Mouse (Mus musculus): ENCODE measurements around the gene Slc2a5.

Slc2a5 gene

DNA sequence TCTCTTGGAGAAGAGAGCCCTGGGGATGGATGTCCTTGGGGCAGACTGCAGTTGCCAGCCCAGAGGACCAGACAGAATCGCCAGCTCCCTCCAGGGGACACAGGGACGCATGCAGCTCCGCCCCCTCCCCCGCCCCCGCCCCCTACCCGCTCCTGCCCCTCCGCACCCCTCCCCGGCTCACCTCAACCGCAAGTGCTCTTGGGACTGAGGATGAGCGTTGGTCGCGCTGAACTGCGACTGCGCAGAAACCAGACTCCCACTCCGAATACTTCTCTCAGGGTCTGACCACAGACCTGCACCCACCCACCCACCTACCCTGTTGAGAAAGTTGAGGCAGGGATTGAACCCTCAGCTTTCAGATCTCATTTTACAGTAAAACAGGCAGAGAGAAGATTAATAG lies at the start of gene Slc2a5:
Gene Slc2a5, plus strand, starts transcription at position 229 of the 400 bp plus-strand sequence.
- DNase-seq: no peak

DNA sequence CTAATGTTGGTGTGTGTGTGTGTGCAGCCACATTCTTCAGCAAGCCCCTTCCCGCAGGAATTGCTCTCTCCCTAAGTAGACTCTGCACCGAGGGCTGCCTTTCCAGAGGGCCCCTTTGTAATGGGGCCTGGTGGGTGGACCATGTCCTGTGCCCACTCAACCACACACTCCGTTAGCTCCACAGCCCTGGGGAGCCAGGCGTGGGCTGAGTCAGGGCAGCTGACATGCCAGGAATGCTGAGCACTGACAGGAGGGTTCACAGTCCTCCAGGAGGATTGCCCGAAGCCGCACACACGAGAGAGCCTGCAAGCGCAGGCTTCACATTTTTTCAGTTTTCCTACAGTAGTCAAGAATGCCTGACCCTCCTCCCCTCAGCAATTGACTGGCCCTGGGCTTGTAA lies 48.9 kb upstream of the Slc2a5 start:
- DNase-seq: no peak

DNA sequence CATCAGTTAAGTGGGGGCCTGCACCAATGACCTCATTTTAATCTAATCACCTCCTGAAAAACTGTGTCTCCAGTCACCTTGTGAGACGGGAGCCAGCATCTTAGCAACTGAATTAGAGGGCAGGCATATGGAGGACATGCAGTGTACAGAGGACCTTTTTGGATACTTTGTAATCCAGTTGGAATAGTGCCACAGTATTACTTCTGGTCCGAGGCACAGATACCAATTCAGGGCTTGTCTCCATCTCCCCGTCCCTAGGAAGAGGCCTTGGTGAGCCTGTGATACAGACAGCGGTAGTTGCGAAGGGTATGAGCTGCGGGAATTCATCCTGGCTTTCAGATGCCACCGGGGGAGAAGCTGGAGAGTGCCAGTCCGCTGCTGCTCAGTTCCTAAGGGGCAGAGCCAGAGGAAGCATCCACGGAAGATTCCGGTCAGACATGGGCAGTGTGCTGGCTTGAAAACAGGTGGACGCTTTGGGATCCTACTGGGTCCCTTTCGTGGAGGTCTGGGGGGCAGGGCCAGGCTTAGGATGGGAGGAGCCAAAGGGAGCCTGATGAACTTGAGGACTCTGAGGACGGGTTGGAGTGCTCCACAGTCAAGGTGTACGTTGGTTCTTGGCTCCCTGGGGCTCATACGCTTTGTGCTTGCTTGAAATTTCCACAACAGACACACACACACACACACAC lies 46.5 kb upstream of the Slc2a5 start:
- DNase-seq: no peak

DNA sequence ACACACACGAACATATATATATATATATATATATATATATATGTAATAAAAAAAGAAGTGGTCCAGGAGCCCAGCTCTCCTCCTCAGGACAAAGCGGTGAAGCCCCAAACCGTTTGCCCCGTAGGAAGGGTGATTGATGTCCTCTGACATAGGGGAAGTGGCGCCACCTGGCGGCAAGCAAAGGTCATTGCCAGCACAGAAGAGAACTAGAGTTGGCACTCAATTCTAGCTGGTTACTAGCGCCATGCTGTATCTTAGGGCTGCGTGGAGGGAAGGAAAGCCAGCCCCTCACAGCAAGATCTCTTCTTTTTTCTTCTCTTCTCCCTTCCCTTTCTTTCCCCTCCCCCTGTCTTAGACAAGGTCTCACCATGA lies 46.0 kb upstream of the Slc2a5 start:
- peak; percentile 57 for DNase-seq

DNA sequence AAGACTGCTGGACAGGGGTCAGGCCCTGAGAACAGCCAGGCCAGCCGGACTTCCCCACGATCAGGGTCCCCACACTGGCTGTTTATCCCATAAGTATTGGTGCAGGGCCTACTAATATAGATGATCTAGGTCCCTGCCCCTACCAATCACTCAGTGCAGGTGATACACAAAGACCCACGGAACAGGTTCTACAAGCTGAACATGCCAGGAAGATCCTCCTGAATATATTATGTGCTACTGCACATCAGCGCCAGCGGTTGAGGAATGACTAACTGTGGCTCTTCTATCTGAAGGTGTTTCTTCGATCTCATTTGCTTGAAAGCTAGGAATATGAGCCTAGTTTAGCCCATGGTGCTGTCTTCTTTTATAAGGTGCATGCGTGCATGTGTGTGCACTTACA lies 43.7 kb upstream of the Slc2a5 start:
- no peak for DNase-seq

DNA sequence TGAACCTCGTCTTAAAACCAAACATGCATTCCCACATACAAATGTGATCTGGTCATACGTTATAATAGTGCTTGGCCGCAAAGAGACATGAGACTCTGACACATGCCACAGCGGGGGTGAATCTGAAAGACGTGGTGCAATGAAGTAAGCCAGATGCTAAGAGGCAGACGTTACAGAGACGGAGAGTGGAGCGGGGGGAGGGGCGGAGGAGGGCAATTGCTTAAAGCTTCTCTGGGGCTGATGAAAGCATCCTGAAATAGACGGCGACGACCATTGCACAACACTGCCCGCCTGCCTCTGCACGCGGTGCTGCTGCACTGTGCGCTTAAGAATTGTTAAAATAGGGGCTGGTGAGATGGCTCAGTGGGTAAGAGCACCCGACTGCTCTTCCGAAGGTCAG lies 42.9 kb upstream of the Slc2a5 start:
- peak; percentile 45 for DNase-seq

DNA sequence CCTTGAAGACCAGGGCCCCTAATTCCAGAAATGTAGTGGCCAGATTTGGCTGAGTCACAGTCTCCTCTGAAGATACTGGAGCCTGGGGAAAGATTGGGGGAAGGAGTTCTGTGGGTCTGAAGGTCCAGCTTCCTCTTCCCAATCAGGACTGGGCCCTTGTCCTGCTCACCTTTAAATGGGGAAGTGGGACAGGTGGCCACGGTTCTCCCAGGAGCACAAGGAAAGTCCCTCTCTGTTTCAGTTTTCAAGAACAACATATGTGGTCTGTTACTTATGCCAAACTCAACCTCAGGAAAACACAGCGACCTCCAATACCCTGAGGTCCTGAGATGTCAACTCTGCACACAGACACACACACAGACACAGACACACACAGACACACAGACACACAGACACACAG lies 40.4 kb upstream of the Slc2a5 start:
- DNase-seq: no peak

DNA sequence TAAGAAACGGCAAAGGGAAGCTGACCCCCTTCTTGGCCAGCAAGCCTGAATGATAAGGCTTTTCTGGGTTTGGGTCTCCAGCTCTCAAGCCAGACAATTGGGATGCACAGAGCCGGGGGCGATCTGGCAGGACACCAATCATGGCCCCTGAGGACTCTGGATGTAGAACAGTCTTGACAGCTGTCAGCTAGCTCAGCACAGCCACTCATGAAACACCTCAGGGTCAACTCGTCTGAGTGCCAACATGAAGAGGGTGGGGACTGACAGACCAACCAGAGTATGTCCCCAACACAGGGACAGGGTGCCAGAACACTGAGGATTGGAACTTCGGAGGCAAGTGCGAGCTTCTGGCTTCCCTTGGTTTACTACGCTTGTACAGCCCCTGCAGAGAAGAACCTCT lies 39.8 kb upstream of the Slc2a5 start:
- no peak for DNase-seq

DNA sequence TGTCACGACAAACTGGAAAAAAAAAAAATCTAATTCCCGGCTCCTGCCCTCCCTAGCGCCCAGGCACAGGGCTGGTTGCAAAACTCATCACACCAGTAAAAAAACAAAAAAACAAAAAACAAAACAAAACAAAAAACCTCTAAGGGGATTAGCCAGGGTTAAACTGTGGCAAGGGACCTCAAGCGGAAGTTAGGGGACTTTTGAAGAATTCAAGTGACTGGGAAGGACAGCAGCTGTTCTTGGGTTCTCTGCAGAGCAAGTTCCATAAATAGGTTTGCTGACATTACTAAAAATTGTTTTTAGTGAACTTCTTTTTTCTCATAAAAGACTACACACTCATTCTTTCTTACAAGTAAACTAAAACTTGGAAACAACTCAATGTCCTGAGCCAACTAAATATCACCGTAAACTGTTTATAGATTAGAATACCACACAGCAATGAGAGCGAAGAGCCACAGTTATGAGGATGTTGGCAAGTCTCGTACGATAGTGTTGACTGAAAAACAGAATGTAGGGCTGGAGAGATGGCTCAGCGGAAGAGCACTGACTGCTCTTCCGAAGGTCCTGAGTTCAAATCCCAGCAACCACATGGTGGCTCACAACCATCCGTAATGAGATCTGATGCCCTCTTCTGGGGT lies 38.6 kb upstream of the Slc2a5 start:
- DNase-seq: no peak

DNA sequence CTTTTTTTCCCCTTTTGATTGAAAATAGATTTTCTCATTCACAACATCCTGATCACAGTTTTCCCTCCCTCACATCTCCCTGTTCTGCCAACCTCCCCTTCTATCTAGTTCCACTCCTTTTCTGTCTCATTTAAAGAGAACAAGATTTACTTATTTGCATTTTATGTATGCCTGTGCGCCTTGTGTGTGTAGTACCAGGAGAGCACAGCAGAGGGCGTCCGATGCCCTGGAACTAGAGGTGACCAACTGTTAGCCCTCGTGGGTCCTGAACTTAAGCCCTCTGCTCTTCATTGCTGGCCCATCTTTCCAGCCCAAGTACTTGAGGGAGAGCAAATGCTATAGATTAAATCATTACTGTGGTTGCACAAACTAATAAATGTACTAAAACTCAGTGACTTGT lies 33.7 kb upstream of the Slc2a5 start:
- no peak for DNase-seq

DNA sequence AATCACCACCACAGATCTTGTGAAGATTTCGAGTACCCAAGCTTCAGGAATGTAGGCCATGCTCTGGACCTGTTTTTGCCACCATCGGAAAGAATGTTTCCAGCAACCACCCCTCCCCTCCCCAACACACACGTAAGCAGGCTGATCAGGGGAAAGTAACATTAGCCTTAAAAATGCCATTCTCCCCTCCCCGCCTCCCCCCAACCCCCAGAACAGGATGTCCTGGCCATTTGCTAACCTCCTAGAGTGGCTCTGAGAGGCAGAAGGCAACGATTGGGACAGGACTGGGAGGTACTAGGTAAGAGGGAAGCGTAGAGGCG lies 32.3 kb upstream of the Slc2a5 start:
- no peak for DNase-seq

DNA sequence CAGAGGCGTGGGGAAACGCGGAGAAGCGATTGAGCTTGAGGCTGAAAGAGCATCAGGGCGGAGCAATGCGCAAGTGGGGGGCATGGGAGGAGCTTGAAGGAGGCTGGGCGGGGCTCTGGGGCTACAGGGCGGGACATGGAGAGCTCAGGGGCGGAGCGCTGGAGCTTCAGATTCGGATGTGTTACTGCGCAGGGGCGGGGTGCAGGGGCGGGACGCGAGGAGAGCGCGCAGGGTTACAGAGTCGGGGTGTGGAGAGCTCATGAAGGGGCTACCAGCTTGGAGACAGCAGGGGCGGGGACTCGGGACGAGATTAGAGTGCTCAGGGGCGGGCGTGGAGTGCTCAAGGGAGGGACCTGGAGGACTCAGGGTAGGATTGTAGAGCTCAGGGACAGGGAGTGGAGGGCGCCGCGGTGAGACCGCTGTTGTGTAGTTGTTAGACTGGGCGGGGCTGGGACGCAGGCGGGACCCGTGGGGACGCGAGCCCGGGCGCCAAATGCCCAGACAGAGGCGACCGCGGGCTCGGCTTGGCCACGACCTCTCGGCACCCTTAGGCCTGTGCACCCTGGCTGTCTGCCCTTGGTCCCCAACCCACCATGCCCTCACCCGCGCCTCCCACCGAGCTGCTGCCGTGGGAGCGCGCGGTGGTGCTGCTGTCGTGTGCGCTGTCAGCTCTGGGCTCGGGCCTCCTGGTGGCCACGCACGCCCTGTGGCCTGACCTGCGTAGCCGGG lies 31.8 kb upstream of the Slc2a5 start, which contains the start of gene Gpr157:
Gene Gpr157, plus strand, starts transcription at position 205 of the 729 bp plus-strand sequence.
- peak; percentile 84 for DNase-seq

DNA sequence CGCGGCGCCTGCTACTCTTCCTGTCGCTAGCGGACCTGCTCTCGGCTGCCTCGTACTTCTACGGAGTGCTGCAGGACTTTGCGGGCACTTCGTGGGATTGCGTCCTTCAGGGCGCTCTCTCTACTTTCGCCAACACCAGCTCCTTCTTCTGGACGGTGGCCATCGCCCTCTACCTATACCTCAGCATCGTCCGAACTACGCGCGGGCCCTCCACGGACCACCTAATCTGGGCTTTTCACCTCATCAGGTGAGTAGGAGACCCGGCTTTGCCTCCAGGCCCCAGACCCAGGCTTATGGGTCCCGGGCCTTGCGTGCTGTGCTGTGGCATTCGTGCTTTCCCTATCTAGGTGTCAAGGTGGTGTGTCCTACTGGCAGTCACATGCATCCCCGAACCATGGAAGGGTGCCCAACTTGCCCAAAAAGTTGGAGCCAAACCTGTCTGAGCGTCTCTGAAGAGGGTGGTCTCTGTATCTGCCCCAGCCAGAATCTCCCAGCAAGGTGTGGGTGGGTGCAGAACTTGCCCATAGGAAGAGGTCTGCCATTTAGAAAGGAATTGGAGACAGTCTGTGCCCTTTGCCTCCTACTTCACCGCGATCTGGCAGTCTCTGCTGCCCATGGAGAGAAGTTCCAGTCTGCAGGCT lies 31.1 kb upstream of the Slc2a5 start:
- DNase-seq: no peak

DNA sequence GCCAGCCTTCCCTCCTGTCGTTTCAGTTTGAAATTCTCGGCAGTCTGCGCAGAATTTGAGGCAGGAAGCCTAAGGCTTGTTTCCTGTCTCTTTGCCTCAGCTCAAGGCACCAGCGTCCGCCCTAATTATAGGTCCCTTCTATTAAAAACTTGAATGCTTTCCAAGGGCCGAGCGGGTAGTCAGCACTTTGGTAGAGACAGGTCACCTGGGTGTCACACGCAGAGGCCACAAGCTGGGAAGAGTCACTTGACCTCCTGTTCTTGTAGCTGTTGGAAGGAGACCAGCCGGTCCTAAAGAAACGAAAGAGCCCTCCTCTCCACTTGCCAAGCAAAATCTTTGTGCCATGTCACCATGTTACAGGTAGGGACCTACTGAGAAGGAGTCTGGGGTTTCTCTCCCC lies 30.0 kb upstream of the Slc2a5 start:
- no peak for DNase-seq

DNA sequence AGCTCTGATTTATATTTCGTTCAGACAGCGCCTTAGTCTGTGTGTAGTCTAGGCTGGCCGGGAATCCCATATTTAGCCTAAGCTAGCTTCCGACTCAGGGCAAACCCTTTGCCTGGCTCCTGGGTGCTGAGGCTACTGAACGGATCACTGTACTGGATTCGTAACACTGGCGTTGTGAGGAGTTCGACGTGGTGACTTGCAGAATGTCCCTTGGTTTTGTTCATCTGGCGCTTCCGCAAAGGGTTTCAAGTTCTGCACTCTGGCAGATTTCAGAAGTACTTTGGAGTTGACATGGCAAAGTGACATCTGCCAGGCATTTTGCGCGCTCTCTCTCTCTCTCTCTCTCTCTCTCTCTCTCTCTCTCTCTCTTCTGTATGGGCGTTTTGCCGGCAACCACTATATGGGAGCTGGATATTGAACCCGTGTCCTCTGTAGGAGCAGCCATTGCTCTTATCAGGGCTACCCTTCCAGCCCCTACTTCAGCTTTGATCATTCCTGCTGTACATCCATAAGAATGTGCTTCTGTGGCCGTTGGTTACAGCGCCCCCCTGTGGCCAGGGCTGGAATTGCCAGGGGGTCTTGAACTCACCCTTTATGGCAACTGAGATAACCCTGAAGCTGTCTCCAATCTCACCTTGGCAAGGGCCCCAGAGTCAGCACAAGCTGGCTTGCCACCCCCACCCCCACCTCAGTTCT lies 27.0 kb upstream of the Slc2a5 start:
- DNase-seq: no peak

DNA sequence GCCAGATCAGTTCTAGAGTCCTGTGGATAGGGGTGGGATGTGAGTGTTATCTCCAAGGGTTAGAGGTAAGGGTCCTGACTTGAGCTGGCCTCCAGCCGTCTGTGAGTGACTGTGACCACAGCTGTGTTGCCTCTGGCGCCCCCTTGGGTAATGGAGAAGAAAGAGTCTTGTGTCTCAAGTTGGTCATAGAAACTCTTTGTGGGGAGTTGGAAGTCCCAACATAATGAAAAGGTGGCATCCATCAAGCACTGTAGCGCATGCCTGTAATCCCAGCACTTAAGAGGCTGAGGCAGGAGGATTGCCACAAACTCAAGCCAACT lies 26.5 kb upstream of the Slc2a5 start:
- DNase-seq: no peak

DNA sequence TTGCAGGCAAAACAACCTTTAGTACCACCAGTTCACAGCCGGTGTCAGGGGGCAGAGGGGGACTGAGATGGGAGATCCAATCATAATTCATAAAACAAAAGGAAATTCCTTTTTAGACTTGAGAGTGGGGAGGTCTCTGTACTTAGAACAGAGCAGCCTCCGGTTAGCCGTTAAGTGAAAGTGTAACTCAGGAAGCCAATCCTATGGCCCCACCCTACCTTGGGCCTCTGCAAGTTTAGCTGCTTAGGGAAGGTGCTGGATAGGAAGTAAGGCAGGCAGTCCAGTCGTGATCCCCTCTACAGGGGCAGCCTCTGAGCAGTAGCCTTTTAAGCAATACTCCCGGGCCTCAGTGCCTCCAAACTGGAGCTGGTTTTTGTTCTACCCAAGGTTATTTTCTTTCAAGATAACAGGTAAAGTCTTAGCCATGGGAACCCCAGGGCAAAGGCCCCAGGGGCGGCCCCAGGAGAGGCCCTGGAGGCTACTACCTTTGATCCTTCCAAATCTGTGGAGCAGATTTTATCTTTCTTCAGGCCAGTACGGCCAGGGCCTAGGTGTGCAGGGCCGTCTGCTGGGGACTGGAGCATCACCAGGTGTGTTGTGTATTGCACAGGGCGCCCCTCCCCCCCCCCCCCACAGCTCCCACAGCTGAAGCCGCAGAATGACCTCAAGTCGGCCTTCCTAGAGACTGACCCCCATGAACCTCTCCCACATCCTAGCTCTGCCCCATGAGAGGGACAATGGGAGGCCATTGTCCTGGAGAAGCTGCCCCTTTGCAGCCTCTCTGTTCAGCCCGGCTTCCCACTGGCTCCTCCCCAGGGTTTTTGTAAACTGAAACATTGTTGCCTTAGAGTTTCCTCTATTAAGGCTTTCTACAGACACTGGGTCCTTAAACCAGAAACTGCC lies 25.3 kb upstream of the Slc2a5 start:
- DNase-seq: no peak

DNA sequence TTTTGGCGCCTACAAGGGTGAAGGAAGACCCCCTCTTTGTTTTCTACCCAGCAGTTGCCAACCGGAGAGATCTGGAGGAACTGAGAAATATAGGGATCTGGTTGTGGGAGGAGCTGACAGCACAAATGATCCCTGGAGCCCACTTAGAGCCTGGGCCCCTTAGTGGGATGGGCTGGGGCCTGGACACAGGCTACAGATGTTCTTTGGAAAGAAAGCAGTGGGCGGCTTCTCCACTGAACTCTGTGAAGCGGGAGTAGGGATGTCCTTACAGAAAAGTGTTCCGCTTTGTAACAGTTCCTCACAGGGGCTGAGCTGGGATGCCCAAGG lies 24.7 kb upstream of the Slc2a5 start:
- DNase-seq: no peak

DNA sequence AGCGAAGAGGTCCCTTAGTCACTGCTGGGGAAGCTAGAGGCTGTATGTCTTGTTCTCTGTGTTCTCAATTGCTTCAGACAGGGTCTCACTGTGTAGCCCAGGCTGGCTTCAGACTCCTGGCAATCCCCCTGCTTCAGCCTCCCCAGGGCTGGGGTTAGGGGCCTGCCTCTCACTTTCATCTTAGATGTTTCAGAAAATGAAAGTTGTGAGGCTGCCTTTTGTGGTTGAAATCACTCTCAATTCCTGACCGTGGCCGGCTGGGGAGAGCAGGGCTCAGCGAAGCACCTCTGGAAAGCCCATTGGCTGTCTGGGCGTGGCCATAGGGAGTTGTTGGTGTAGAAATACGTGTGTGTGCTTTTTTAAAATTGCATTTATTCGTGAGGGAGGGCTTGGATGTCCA lies 22.8 kb upstream of the Slc2a5 start:
- DNase-seq: no peak

DNA sequence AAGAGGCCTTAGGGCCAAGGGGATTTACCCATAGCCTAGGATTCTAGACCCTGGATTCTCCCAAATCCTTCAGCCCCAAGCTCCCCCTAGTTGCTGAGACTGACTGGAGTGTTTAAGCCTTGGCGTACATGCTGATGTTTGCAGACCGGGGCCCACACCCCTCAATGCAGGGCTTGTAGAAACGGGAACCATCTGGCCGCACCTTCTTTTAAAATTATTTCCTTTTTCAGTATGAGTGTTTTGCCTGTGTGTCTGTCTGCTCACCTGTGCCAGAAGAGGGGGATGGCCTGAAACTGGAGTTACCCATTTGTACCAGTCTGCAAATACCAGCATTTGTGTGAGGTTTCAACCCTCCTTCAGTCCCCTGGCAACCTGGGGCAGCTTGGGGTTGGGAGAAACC lies 21.2 kb upstream of the Slc2a5 start:
- no peak for DNase-seq

DNA sequence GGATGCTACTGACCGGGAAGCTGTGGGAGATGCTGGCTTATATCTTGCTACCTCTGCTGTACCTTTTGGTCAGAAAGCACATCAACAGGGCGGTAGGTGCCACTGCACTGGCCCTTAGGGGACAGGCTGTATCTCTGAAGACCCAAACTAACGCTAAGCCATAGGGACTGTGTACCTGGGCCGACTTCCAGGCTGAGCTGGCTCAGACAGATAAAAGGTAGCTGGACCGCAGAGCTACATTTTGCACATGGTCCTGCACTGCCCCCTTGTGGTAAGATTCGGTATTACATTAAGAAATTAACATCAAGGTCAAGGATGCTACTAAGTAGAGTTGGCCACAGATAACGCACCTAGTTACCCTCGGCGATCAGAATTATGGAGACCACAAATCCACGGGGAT lies 20.2 kb upstream of the Slc2a5 start:
- peak; percentile 34 for DNase-seq

DNA sequence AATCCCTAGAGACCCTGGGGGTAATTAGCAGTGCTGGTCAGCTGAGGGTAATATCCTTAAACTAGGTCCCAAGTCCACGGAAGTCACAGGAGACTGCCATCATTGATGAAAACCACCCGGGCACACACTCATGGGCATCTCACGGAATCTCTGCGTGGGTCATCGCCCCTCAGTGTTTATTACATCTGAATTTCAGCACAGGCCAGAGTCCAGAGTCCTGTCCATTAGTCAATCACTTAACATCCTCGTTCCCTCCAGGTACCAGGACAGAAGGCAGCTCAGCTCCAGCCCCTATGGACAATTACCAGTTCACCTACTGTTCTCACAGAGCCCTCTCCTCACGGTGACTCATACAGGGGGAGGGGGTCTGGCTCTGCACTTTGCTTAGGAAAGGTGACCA lies 16.3 kb upstream of the Slc2a5 start:
- DNase-seq: no peak

DNA sequence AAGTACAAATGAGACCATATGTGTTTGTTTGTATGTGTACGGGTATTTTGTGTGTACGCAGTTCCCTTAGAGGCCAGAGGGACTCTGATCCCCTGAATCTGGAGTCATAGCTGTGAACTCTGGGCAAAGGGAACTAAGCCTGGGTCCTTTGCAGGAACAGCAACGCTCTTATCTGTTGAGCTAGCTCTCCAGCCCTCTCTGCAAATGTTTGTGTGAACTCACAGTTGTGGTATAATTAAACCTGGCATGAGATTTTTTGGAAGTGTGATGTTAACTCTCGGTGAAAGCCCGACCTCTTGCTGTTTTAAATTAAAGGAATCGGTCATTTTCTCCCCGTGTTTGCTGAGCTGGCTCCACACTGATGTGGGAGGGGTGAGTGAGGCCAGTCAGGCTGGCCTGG lies 13.4 kb upstream of the Slc2a5 start:
- no peak for DNase-seq
